Mouse (Mus musculus) kidney, embryonic 15.5 days (tissue): ENCODE results near the gene Apol9a. TPM values are rescaled to one million over a fixed set of nuclear protein-coding genes. Genes with fewer than 3 reads are reported as not detected.
"Not testable (repeated sequence)": the region's sequence is repeated elsewhere in the genome, so short reads cannot be mapped to it uniquely, and the experiment has no call there.

Source experiments
- ATAC-seq: fragments of 200-750 bp; cut with Nextera tagmentation; replicated peaks from 2 replicates; pipeline ENCODE4 v1.8.0; 2017; ENCODE audit warnings: moderate TSS enrichment; ENCODE audit not compliant: low FRiP score
- H3K27ac ChIP-seq: fragments of 300-500 bp; sonication (generic); 2 replicates; pipeline ENCODE4 v1.5.1; 2015; ENCODE audit warnings: mild to moderate bottlenecking, inconsistent platforms
- H3K27me3 ChIP-seq: fragments of 300-500 bp; sonication (generic); 2 replicates; pipeline ENCODE4 v1.6.1; 2015; ENCODE audit warnings: inconsistent platforms
- H3K36me3 ChIP-seq: fragments of 300-500 bp; sonication (generic); 2 replicates; pipeline ENCODE4 v1.6.1; 2015; ENCODE audit warnings: inconsistent platforms
- H3K4me1 ChIP-seq: fragments of 300-500 bp; sonication (generic); 2 replicates; pipeline ENCODE4 v1.6.1; 2015; ENCODE audit warnings: inconsistent platforms
- H3K4me2 ChIP-seq: fragments of 300-500 bp; sonication (generic); 2 replicates; pipeline ENCODE4 v1.6.1; 2015; ENCODE audit warnings: moderate library complexity, mild to moderate bottlenecking, inconsistent platforms
- H3K4me3 ChIP-seq: fragments of 300-500 bp; sonication (generic); replicated peaks from 2 replicates; pipeline ENCODE4 v1.5.1; 2015; ENCODE audit warnings: mild to moderate bottlenecking, inconsistent platforms
- H3K9ac ChIP-seq: fragments of 300-500 bp; sonication (generic); 2 replicates; pipeline ENCODE4 v1.6.1; 2015; ENCODE audit warnings: mild to moderate bottlenecking, inconsistent platforms
- H3K9me3 ChIP-seq: fragments of 300-500 bp; sonication (generic); replicated peaks from 2 replicates; pipeline ENCODE4 v1.6.1; 2016; ENCODE audit warnings: inconsistent platforms
- WGBS: fragments of 180-500 bp; shearing (Covaris S2); methylation state at CpG from one replicate; pipeline ENCODE4 v1.1.7; 2015; ENCODE audit warnings: mixed read lengths; 5-methylcytosine and 5-hydroxymethylcytosine counted together
- polyA plus RNA-seq: library from polyadenylated mRNA; unstranded; fragments of >200 nt; fragmentation: Nextera tagmentation; extraction: Ambion mirVana; gene quantifications from 2 replicates; pipeline ENCODE4 v1.2.1, GENCODE M21; 2015

Gene Apol9a
- polyA plus RNA-seq, 1 experiment from 2014 or later = 0.17 TPM

GRCm38 (mm10) chr15:77397450-77398132 lies 13.3 kb downstream of the Apol9a start:
- not testable (repeated sequence) for ATAC-seq, H3K27me3 ChIP-seq, H3K9me3 ChIP-seq, H3K27ac ChIP-seq, H3K4me1 ChIP-seq, H3K4me3 ChIP-seq, H3K9ac ChIP-seq, H3K4me2 ChIP-seq, H3K36me3 ChIP-seq
- 73% methylated on average over 11 of the region's 11 CpGs for WGBS

DNA sequence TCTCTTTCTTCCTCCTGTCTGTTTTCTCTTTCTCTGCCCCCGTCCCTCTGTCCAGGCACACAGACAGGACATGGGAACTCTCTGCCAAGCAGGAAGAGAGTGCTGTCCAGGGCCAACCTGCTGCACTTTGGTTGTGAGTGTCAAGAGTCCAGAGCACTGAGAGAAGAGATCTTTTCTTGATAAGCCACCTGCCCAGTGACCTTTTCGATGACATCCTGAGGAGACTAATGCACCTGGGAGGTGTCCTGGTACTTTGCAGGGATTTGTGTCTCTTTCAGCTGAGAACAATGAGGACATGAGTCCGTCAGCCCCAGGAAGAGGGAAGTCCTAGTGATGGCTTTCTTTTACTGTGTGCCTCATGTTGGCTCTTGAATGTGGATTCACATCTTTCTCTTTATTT lies 17.1 kb downstream of the Apol9a start:
- not testable (repeated sequence) for H3K9me3 ChIP-seq, H3K36me3 ChIP-seq, H3K4me3 ChIP-seq, H3K27ac ChIP-seq, H3K27me3 ChIP-seq, ATAC-seq, H3K4me2 ChIP-seq, H3K9ac ChIP-seq, H3K4me1 ChIP-seq
- WGBS = 67% methylated on average over 3 of the region's 3 CpGs

DNA sequence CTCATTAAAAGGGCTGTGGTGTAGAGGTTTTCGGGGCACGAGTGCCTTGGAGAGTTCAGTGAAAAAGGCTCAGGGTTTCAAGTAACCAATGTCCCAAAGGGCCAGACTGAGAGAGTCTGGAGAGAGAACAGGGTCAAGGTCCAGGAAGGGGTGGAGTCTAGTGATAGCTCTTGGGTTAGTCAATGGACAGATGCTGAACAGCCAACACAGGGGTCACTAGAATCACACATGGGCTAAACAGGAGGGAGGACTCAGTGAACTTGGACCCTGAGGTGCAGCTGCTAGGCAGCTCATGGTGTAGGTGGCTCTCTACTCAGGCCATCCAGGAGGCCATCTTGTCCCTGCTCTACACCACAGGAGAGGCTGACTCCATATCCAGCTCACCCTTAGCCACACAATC lies 23.5 kb downstream of the Apol9a start:
- H3K36me3 ChIP-seq = no peaks in the 10 kb centered on the region
- 79% methylated on average over 2 of the region's 2 CpGs for WGBS
- no peak overlapping the region for H3K4me2 ChIP-seq
- no peak overlapping the region for H3K9ac ChIP-seq
- H3K4me1 ChIP-seq = no peaks in the 10 kb centered on the region
- no peak overlapping the region for H3K27ac ChIP-seq
- H3K27me3 ChIP-seq = no peaks in the 10 kb centered on the region
- no peak for ATAC-seq
- H3K4me3 ChIP-seq = no peak overlapping the region
- no peaks in the 10 kb centered on the region for H3K9me3 ChIP-seq

DNA sequence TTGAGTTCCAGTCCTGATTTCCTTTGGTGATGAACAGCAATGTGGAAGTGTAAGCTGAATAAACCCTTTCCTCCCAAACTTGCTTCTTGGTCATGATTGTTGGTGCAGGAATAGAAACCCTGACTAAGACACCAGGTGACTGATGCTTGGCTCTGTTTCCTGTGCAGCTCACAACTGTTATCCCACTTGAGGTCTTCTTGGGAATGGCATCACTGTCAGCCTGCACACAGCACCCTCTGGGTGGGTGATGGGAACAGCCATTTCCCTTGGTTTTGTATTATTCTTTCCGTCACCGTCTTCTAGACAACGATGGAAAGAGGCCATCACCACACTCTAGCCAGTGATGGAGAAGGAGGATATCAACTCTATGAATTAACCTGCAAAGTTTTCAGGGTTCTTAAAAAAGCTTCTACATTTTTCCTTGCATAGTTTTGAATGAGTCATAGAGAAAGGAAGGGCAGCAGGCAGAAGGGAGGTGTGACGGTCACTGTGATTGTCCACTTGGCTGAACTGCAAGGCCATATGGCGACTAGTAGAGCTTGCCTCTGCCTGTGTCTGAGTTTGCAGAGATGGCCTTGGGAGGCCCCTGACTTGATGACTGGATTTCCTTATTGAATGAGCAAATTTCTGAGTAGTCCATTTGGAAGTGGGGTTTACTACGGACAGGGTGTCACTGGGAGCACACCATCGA lies 26.4 kb downstream of the Apol9a start:
- no peak overlapping the region for H3K9ac ChIP-seq
- no peaks in the 10 kb centered on the region for H3K9me3 ChIP-seq
- no peak overlapping the region for H3K4me2 ChIP-seq
- 85% methylated on average over 7 of the region's 7 CpGs for WGBS
- H3K27ac ChIP-seq = no peak overlapping the region
- H3K27me3 ChIP-seq = no peaks in the 10 kb centered on the region
- no peaks in the 10 kb centered on the region for H3K4me1 ChIP-seq
- ATAC-seq = no peak
- no peak overlapping the region for H3K4me3 ChIP-seq
- H3K36me3 ChIP-seq = no peaks in the 10 kb centered on the region

DNA sequence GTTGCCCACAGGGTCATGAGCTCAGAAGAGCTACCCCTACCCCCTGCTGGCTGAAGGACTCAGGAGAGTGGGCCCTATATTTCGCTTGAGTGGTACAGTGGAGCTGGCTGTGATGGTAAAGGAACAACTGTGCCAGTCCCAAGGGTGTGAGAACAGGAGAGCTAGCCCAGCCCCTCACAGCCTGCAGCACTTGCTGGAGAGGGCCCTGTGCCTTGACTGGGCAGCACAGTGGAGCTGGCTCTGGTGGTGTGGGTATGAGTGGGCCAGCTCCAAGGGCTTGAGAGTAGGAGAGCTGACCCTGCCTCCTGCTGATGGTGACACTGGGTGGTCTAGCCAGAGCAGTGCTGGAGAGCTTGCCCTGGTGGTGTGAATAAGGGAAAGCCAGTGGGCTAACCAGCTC lies 28.1 kb downstream of the Apol9a start:
- no peak overlapping the region for H3K9ac ChIP-seq
- 88% methylated on average over 1 of the region's 1 CpGs for WGBS
- H3K36me3 ChIP-seq = no peaks in the 10 kb centered on the region
- no peaks in the 10 kb centered on the region for H3K27me3 ChIP-seq
- no peak overlapping the region for H3K27ac ChIP-seq
- H3K4me2 ChIP-seq = no peak overlapping the region
- no peak overlapping the region for H3K4me3 ChIP-seq
- H3K9me3 ChIP-seq = 0 out of 2 replicates have a peak, but pooled peaks cover 5% of the 10 kb centered on the region
- no peak for ATAC-seq
- H3K4me1 ChIP-seq = no peaks in the 10 kb centered on the region

GRCm38 (mm10) chr15:77382271-77382850 lies 28.6 kb downstream of the Apol9a start:
- 81% methylated on average over 11 of the region's 11 CpGs for WGBS
- Histone ChIP-seq H3K27me3 (no peaks in the 10 kb centered on the region), H3K4me2 (no peak overlapping the region), H3K9me3 (0 out of 2 replicates have a peak, but pooled peaks cover 5% of the 10 kb centered on the region), H3K4me3 (no peak overlapping the region), H3K27ac (no peak overlapping the region), H3K36me3 (no peaks in the 10 kb centered on the region), H3K9ac (no peak overlapping the region), H3K4me1 (no peaks in the 10 kb centered on the region)
- no peak for ATAC-seq

DNA sequence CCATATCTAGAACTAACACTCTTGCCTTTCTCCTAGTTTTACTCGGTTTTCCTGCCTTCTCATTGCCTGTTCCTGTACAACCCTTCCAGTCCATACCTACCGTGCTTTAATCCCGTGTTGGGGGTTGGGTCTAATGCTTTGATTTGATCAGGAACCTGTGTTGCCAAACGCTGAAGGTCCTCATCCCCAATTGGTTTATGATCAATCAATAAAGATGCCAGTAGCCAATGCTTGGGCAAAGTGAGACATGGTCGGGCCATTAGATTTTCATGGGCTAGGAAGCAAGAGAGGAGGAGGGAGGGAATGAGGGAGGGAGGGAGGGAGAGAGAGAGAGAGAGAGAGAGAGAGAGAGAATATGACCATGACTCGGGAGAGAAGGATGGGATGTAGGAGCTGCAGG lies 29.5 kb downstream of the Apol9a start:
- no peak overlapping the region for H3K9ac ChIP-seq
- H3K9me3 ChIP-seq = 0 out of 2 replicates have a peak, but pooled peaks cover 5% of the 10 kb centered on the region
- H3K27me3 ChIP-seq = no peaks in the 10 kb centered on the region
- no peak overlapping the region for H3K27ac ChIP-seq
- no peak overlapping the region for H3K4me3 ChIP-seq
- no peaks in the 10 kb centered on the region for H3K36me3 ChIP-seq
- no peak for ATAC-seq
- no peaks in the 10 kb centered on the region for H3K4me1 ChIP-seq
- WGBS = 77% methylated on average over 6 of the region's 6 CpGs
- H3K4me2 ChIP-seq = no peak overlapping the region

GRCm38 (mm10) chr15:77379921-77380320 lies 31.0 kb downstream of the Apol9a start:
- H3K4me1 ChIP-seq = no peaks in the 10 kb centered on the region
- 0 out of 2 replicates have a peak, but pooled peaks cover 5% of the 10 kb centered on the region for H3K9me3 ChIP-seq
- H3K27ac ChIP-seq = no peak overlapping the region
- H3K36me3 ChIP-seq = no peaks in the 10 kb centered on the region
- no peak overlapping the region for H3K9ac ChIP-seq
- ATAC-seq = no peak
- 39% methylated on average over 4 of the region's 4 CpGs for WGBS
- H3K27me3 ChIP-seq = no peaks in the 10 kb centered on the region
- H3K4me3 ChIP-seq = no peak overlapping the region
- no peak overlapping the region for H3K4me2 ChIP-seq

DNA sequence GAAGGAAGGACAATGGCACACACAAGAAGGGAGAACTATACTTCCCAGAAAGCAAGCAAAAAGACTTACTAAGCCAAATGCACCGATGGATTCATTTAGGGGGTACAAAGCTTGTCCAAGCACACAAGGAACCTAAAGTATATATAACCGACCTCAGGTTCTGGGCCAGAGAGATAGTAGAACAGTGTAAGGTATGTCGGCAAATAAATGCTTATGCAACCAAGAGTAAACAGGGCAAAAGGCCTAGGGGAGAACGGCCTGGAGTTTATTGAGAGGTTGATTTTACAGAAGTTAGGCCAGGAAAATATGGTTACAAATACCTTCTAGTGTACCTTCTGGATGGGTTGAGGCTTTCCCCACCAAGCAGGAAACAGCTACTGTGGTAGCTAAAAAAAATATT lies 33.5 kb downstream of the Apol9a start:
- Histone ChIP-seq H3K4me3 (no peak overlapping the region), H3K9ac (no peak overlapping the region), H3K27me3 (no peaks in the 10 kb centered on the region), H3K4me1 (no peaks in the 10 kb centered on the region), H3K36me3 (no peaks in the 10 kb centered on the region), H3K4me2 (no peak overlapping the region), H3K27ac (no peak overlapping the region), H3K9me3 (0 out of 2 replicates have a peak, but pooled peaks cover 5% of the 10 kb centered on the region)
- ATAC-seq = no peak
- 94% methylated on average over 4 of the region's 4 CpGs for WGBS

DNA sequence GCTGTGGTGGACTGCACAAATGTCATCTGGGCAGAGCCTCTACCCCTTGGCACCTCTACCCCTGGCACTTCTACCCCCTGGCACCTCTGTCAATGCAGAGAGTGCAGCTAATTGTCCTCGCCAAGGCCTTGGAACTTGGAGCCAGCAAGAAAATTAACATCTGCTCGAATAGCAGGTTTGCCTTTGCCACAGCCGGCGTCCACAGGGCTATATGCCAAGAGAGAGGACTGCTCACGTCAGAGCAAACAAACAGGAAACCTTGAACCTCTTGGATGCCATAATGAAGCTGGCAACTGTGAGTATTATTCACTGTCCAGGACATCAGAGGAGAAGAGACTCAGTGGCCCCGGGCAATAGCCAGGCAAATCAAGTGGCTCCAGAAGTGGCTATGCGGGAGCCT lies 34.0 kb downstream of the Apol9a start:
- ATAC-seq = no peak
- Histone ChIP-seq H3K27me3 (no peaks in the 10 kb centered on the region), H3K36me3 (no peaks in the 10 kb centered on the region), H3K9me3 (0 out of 2 replicates have a peak, but pooled peaks cover 5% of the 10 kb centered on the region), H3K4me3 (no peak overlapping the region), H3K9ac (no peak overlapping the region), H3K4me1 (no peaks in the 10 kb centered on the region), H3K4me2 (no peak overlapping the region), H3K27ac (no peak overlapping the region)
- WGBS = 84% methylated on average over 7 of the region's 7 CpGs

GRCm38 (mm10) chr15:77370588-77370987 lies 40.3 kb downstream of the Apol9a start:
- Histone ChIP-seq H3K9me3 (no peaks in the 10 kb centered on the region), H3K4me3 (no peak overlapping the region), H3K4me2 (no peak overlapping the region), H3K9ac (no peak overlapping the region), H3K27me3 (no peaks in the 10 kb centered on the region), H3K4me1 (peaks cover 31% of the 10 kb centered on the region), H3K36me3 (no peaks in the 10 kb centered on the region), H3K27ac (no peak overlapping the region)
- 77% methylated on average over 8 of the region's 8 CpGs for WGBS
- ATAC-seq = no peak

GRCm38 (mm10) chr15:77369981-77370380 lies 41.0 kb downstream of the Apol9a start:
- Histone ChIP-seq H3K9ac (no peak overlapping the region), H3K9me3 (no peaks in the 10 kb centered on the region), H3K4me2 (no peak overlapping the region), H3K36me3 (no peaks in the 10 kb centered on the region), H3K4me3 (no peak overlapping the region), H3K27ac (no peak overlapping the region), H3K4me1 (peaks cover 31% of the 10 kb centered on the region), H3K27me3 (no peaks in the 10 kb centered on the region)
- 93% methylated on average over 21 of the region's 21 CpGs for WGBS
- no peak for ATAC-seq
